Mouse (Mus musculus): ENCODE data around the gene Cntrob.

- TF ChIP-seq CTCF (IDR thresholded peaks at IDR 0.05; ENCODE audit: low read depth, low read length) (no peak), EP300 (IDR thresholded peaks at IDR 0.05; ENCODE audit: insufficient read depth, low read depth, low read length) (no peak)
These were observed 12.3 kb downstream of the Cntrob start for GRCm38 (mm10) chr11:69311266-69311665.
